ENCODE assay signal across 12 mouse cellular contexts in the genomic region with DNA sequence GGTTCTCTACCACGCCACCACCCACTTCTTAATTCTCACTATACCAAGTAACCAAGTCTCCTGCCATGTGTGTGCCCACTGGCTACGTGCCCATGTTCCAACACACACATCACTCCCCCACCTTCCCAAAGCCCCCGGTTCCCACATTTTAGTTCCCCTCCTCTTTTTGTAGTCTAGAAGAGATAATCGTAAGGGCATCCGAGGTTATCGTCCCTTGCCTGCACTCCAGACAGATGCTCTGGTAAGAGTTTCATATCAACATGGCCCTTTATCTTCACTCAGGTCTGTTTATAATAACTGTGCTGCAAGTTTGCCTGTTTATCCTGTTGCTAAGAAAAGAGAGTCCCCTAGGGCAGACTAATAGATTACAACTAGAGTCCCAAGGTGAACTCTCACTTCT.
"Had no signal": no experiment of that assay in that cellular context is flagged by ENCODE, and none has a peak within 500 bp of the region (broad histone marks: within the 10 kb centered on the region; RNA-seq: fewer than 3 reads in every experiment).

No protein-coding gene starts in this region.

- H3K27ac ChIP-seq: limb, embryonic 13.5 days; liver, embryonic 14.5 days; macrophage; midbrain, embryonic 13.5 days; stomach, embryonic 15.5 days had no signal

- H3K9ac ChIP-seq: limb, embryonic 13.5 days; liver, embryonic 14.5 days; midbrain, embryonic 13.5 days; stomach, embryonic 15.5 days had no signal

- H3K4me3 ChIP-seq: limb, embryonic 13.5 days; midbrain, embryonic 13.5 days; stomach, embryonic 15.5 days had no signal

- H3K27me3 ChIP-seq: limb, embryonic 13.5 days; midbrain, embryonic 13.5 days; stomach, embryonic 15.5 days had no signal

- H3K36me3 ChIP-seq: limb, embryonic 13.5 days; midbrain, embryonic 13.5 days; stomach, embryonic 15.5 days had no signal

- ATAC-seq: midbrain, embryonic 13.5 days had no signal

- H3K4me2 ChIP-seq: limb, embryonic 13.5 days; midbrain, embryonic 13.5 days; stomach, embryonic 15.5 days had no signal

- H3K4me1 ChIP-seq: midbrain, embryonic 13.5 days had no signal

- DNase-seq: kidney, adult 18-20 months; kidney, postnatal 25 days; layer of hippocampus, postnatal 36 days; left cerebral cortex, postnatal 4 days; right cerebral cortex, postnatal 14 days; thymus, adult 2 months; thymus, postnatal 25 days had no signal

- H3K9me3 ChIP-seq: limb, embryonic 13.5 days; midbrain, embryonic 13.5 days; stomach, embryonic 15.5 days had no signal
